Comparison of ENCODE assay signal across 11 mouse cellular contexts in the genomic region with DNA sequence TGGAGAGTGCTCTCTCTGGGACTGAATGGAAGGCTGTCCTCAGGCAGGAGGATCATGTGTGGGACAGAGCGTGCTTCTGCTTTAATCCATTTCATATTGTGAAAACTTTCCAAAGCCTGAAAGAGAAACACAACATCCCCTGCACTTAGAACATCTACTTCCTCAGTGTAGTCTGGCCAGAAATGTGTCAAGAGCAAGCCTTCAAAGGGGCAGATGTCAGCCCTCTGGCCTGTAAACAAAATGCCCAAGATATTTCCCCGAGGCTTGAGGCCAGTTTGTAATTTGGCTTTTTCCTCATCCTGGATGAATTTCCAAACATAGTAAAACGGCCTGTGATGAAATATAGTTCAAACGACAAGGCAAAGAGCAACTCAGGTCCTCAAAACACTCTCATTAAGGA. TPM values are rescaled to one million over a fixed set of nuclear protein-coding genes. Genes with fewer than 3 reads are reported as not detected.
DNase-seq lines count a peak whose midpoint lies in the region; ATAC-seq and TF ChIP-seq lines count a peak whose summit lies in the region.
"Had no signal": no experiment of that assay in that cellular context is flagged by ENCODE, and none has a peak within 500 bp of the region (broad histone marks: within the 10 kb centered on the region; RNA-seq: fewer than 3 reads in every experiment).

No protein-coding gene starts in this region.

- H3K9ac ChIP-seq in forebrain, embryonic 14.5 days (ENCODE audit: low read length), result no peak overlapping the region
- H3K9ac ChIP-seq: hindbrain, embryonic 15.5 days had no signal

- DNase-seq in lung, adult 18-20 months, result peak; percentile 59 to 73
- no peak for DNase-seq in lung, adult 2 months
- DNase-seq in heart, adult 9 months (ENCODE audit: low spot score in 2 of 2), result peak; percentile 72
- peak; percentile 83 for DNase-seq in kidney, postnatal 14 days
- peak; percentile 15 for DNase-seq in ovary, postnatal 36 days (ENCODE audit: low spot score)
- DNase-seq in forebrain, embryonic 14.5 days (ENCODE audit: low spot score), result no peak
- no peak for DNase-seq in left cerebral cortex, adult 8-10 months (ENCODE audit: low spot score in 2 of 2)
- DNase-seq: cerebellum, adult 8-10 months; thymus, postnatal 4 days had no signal

- no peak for ATAC-seq in forebrain, embryonic 14.5 days

- no peak overlapping the region for H3K27ac ChIP-seq in forebrain, embryonic 14.5 days (ENCODE audit: low read depth, low read length)
- H3K27ac ChIP-seq: hindbrain, embryonic 15.5 days; left cerebral cortex, adult 2 months had no signal

- no peaks in the 10 kb centered on the region for H3K9me3 ChIP-seq in forebrain, embryonic 14.5 days (replicated peaks; ENCODE audit: control insufficient read depth, low read length)
- H3K9me3 ChIP-seq: hindbrain, embryonic 15.5 days had no signal

- no peak for TF ChIP-seq POLR2A in lung, adult 2 months (IDR thresholded peaks at IDR 0.05; ENCODE audit: borderline replicate concordance, extremely low read depth, low read depth, low read length)

- no peak overlapping the region for H3K4me2 ChIP-seq in forebrain, embryonic 14.5 days (ENCODE audit: low read length)
- H3K4me2 ChIP-seq: hindbrain, embryonic 15.5 days had no signal

- H3K4me1 ChIP-seq in lung, adult 2 months (ENCODE audit: control insufficient read depth, insufficient read depth, low read length), result peaks cover 3% of the 10 kb centered on the region
- no peaks in the 10 kb centered on the region for H3K4me1 ChIP-seq in forebrain, embryonic 14.5 days (ENCODE audit: control insufficient read depth, insufficient read depth, low read length)
- H3K4me1 ChIP-seq: hindbrain, embryonic 15.5 days had no signal

- H3K27me3 ChIP-seq in forebrain, embryonic 14.5 days (replicated peaks; ENCODE audit: control insufficient read depth, insufficient read depth, low read length), result no peaks in the 10 kb centered on the region
- H3K27me3 ChIP-seq: hindbrain, embryonic 15.5 days had no signal

- no peak overlapping the region for H3K4me3 ChIP-seq in lung, adult 2 months (replicated peaks; ENCODE audit: extremely low read depth, low read depth, low read length)
- H3K4me3 ChIP-seq in forebrain, embryonic 14.5 days (ENCODE audit: low read depth, low read length), result no peak overlapping the region
- H3K4me3 ChIP-seq: hindbrain, embryonic 15.5 days; left cerebral cortex, adult 2 months had no signal

- no peaks in the 10 kb centered on the region for H3K36me3 ChIP-seq in forebrain, embryonic 14.5 days (ENCODE audit: control insufficient read depth, insufficient read depth, low read length)
- H3K36me3 ChIP-seq: hindbrain, embryonic 15.5 days had no signal

- WGBS in lung, adult 2 months, result 23% methylated on average over 4 of the region's 4 CpGs
- WGBS in forebrain, embryonic 14.5 days, result 85% methylated on average over 4 of the region's 4 CpGs

- TF ChIP-seq CTCF in lung, adult 2 months (IDR thresholded peaks at IDR 0.05; ENCODE audit: insufficient read depth, low read length), result no peak

RNA-seq across cellular contexts. Expression of gene Leprot, which starts 28.2 kb away (rescaled TPM):
- polyA plus RNA-seq in lung, adult 2 months (2012; rRNA removed), result 81.5 and 107 TPM in 2 replicates
- 95.9 and 98.5 TPM in 2 replicates for polyA plus RNA-seq in forebrain, embryonic 14.5 days (2014; fragmentation: Nextera tagmentation; extraction: Ambion mirVana)
- total RNA-seq in left cerebral cortex, adult 8-10 months (2022), result 10 to 100 TPM; 26.1 to 28.0 (median 27.1) TPM

RNA-seq across cellular contexts. Expression of gene Lepr, which starts 41.5 kb away (rescaled TPM):
- 8.6 and 13.6 TPM in 2 replicates for polyA plus RNA-seq in lung, adult 2 months (2012; rRNA removed)
- 3.6 and 5.3 TPM in 2 replicates for polyA plus RNA-seq in forebrain, embryonic 14.5 days (2014; fragmentation: Nextera tagmentation; extraction: Ambion mirVana)
- 1 to 10 TPM; 3.3 to 5.6 (median 4.4) TPM for total RNA-seq in left cerebral cortex, adult 8-10 months (2022)

Comparison
In these comparisons a context has a peak if more than half of its experiments do, and no peak if none do; other contexts are left out.
1. DNase-seq: peak in lung, adult 18-20 months (2 of 2), heart, adult 9 months (2 of 2), kidney, postnatal 14 days (single experiment) and ovary, postnatal 36 days (single experiment); none in lung, adult 2 months (single experiment), forebrain, embryonic 14.5 days (single experiment) and left cerebral cortex, adult 8-10 months (0 of 2).